Mouse (Mus musculus): Measurements from ENCODE around the gene Fam222a. TPM values are rescaled to one million over a fixed set of nuclear protein-coding genes. Genes with fewer than 3 reads are reported as not detected.
A peak's percentile ranks its signal among the peaks of the same experiment; 100 is the strongest.

The Fam222a gene
- total RNA-seq, 2 experiments from 2014 or later = 1.2 TPM; not detected in 1

- ATAC-seq (replicated peaks; ENCODE audit: low FRiP score, poor library complexity, severe bottlenecking) = no peak
Measured at GRCm38 (mm10) chr5:114603975-114604374, 36.2 kb downstream of the Fam222a start.

DNA sequence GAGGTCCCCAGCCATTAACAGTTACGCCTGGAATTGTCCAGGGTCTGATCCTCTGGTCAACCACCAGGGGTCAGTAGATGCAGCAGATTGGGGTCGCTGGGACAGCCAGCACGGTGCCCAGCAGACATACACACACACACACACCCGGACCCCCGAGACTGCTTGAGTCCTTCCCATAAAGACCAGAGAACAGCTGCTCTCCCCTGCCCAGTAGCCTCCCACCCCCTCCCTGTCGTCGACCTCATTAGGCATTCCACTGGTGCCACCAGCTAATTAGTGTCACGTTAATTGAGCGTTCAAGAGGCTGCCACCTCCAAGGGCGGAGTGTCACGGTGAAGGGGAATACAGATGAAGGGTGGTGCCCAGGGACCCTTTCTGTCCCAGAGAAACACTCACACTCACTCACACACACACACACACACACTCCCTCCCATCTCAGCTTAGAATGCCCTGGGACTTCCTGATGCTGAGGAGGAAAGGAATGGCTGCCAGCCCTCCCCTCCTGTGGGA is 37.0 kb downstream of the Fam222a start:
- ATAC-seq (replicated peaks; ENCODE audit: low FRiP score, poor library complexity, severe bottlenecking) = no peak

- no peak for ATAC-seq (replicated peaks; ENCODE audit: low FRiP score, poor library complexity, severe bottlenecking)
Measured at GRCm38 (mm10) chr5:114605981-114606380, 38.2 kb downstream of the Fam222a start.

GRCm38 (mm10) chr5:114607651-114608050 is 39.8 kb downstream of the Fam222a start:
- no peak for ATAC-seq (replicated peaks; ENCODE audit: low FRiP score, poor library complexity, severe bottlenecking)

DNA sequence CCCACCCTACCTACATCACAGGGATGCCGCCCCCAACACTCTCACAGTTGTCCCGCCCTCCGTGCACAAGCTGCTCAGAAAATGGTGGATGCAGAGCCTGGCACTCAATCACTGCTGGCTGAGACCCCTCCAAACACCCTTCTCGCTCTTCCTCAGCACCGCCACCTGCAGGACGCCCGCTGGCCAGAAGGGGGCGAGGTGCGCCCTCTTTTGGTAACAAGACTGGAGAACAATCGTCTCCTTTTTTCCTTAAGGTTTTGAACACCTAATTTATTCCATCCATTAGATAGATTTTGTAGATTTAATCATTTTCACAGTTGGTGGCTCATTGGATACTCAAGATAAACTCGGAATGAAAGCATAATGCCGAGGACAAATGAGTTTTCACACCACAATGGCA is 40.7 kb downstream of the Fam222a start:
- ATAC-seq (replicated peaks; ENCODE audit: low FRiP score, poor library complexity, severe bottlenecking) = 0 out of 2 replicates have a peak, but pooled peaks have one; percentile 40

GRCm38 (mm10) chr5:114611256-114611655 is 43.4 kb downstream of the Fam222a start:
- ATAC-seq (replicated peaks; ENCODE audit: low FRiP score, poor library complexity, severe bottlenecking) = no peak

GRCm38 (mm10) chr5:114611968-114612608 is 44.3 kb downstream of the Fam222a start:
- no peak for ATAC-seq (replicated peaks; ENCODE audit: low FRiP score, poor library complexity, severe bottlenecking)

DNA sequence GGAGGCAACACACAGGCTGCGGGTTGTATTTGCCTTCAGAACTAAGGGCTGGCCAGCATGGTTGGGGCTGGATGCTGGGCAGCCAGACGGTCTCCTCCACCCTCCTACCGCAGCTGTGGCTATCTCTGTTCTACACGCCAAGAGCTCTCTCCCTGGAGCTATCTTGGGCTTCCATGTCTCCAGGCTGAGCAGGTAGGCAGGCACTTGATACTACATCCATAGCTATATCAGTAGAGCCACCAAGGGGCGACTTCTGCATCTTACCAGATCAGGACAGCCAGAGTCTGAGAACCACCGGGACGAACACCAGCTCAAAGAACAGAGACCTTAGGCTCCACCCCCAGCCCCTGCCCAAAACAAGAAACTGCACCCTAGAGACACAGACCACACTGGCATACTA is 47.0 kb downstream of the Fam222a start:
- ATAC-seq (replicated peaks; ENCODE audit: low FRiP score, poor library complexity, severe bottlenecking) = no peak

- ATAC-seq (replicated peaks; ENCODE audit: low FRiP score, poor library complexity, severe bottlenecking) = no peak
Measured at GRCm38 (mm10) chr5:114616336-114617061, 48.7 kb downstream of the Fam222a start.

DNA sequence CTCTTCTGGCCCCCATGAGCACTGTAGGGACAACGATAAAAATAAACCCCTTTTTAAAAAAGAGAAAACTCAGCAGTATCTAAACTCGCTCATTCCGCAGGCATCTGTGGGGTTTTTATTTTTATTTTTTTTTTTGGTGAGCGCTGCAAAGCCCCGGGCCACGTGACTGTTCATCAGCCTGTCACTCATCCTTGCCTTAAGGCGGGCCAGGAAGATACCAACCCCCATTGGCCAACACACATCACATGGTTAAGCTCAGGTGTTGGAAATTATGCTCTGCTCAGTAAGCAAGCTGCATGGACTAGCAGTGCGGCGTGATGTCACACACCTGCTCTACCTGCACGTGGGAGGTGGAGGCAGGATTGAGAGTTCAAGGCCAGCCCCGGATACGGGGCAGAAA is 50.0 kb downstream of the Fam222a start:
- no peak for ATAC-seq (replicated peaks; ENCODE audit: low FRiP score, poor library complexity, severe bottlenecking)

DNA sequence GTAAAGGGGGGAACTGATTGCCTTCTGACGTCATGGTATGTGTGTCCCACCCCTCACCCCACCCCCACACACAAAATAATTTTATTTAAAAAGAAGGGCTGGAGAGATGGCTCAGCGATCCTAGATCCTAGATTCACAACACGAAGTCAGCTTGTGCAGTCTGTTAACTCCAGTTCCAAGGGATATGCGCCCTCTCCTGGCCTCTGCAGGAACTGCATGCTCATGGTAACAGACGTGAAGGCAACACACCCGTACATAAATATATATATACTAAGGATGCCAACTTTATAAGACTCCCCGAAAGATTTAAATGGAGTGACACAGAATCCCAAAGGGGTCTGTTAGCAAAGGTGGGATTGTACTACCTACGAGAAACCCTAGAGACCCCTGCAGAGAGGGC is 51.0 kb downstream of the Fam222a start:
- no peak; the same call in 1 of the 2 replicates for ATAC-seq (replicated peaks; ENCODE audit: low FRiP score, poor library complexity, severe bottlenecking)

DNA sequence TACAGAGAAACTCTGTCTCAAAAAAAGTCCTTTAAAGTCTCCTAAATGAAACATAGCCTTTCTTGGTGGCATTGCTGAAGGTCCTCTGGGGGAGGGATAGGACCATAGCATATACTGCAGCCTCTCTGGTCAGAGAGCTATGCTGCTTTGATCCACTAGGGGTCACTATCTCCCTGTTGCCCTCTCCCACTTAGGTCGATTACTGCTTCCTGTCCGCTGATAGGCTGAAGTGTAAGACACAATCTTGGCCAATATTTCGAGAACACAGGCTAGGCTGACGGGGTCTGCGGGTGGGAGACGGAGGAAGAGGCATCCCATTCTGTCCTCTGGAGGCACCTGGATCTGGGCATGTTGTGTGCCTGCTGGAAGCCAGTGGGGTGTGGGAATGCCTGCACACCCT is 52.5 kb downstream of the Fam222a start:
- 0 out of 2 replicates have a peak, but pooled peaks have one; percentile 46 for ATAC-seq (replicated peaks; ENCODE audit: low FRiP score, poor library complexity, severe bottlenecking)

- ATAC-seq (replicated peaks; ENCODE audit: low FRiP score, poor library complexity, severe bottlenecking) = no peak
Measured at GRCm38 (mm10) chr5:114625590-114625989, 57.8 kb downstream of the Fam222a start.

DNA sequence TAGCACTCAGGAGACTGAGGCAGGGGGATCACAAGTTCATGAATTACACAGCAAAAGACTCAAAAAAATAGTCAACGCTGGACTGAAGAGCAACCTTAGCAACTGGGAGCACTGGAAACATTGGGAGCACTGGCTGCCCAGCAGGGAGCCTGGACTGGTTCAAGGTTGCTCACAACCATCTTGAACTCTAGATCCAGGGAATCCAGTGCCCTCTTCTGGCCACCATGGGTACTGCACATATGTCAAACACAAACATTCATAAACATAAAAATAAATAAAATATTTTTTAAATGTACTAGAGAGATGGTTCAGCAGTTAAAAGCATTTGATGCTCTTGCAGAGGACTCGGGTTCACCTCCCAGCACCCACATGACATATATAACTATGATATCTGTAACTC is 63.5 kb downstream of the Fam222a start:
- 0 out of 2 replicates have a peak, but pooled peaks have one; percentile 35 for ATAC-seq (replicated peaks; ENCODE audit: low FRiP score, poor library complexity, severe bottlenecking)

- no peak for ATAC-seq (replicated peaks; ENCODE audit: low FRiP score, poor library complexity, severe bottlenecking)
Measured at GRCm38 (mm10) chr5:114636091-114636490, 68.3 kb downstream of the Fam222a start.

GRCm38 (mm10) chr5:114638769-114639644 is 71.2 kb downstream of the Fam222a start:
- peak; percentile 81 for ATAC-seq (replicated peaks; ENCODE audit: low FRiP score, poor library complexity, severe bottlenecking)

- ATAC-seq (replicated peaks; ENCODE audit: low FRiP score, poor library complexity, severe bottlenecking) = peak; percentile 23
Measured at GRCm38 (mm10) chr5:114639645-114639957, 71.8 kb downstream of the Fam222a start.

- no peak for ATAC-seq (replicated peaks; ENCODE audit: low FRiP score, poor library complexity, severe bottlenecking)
Measured at GRCm38 (mm10) chr5:114640809-114641208, 73.0 kb downstream of the Fam222a start.

DNA sequence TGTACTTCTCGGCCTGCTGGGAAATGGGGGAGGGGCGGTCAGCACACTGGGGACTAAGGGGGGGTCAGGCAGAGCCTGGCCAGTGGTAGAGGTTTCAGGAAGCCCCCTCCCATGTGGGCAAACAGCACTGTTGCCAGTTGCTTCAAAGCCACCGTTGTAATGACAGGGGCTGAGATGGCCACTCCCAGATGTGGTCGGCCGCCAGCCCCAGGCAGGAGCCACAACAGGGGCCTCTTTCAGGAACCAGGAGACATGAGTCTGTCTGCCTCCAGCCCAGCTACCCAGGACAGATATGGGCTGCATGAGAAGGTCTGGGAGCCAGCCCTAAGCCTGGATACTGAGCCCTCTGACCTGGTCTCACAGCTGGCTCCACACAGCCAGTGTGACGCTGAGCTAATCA is 77.1 kb downstream of the Fam222a start:
- ATAC-seq (replicated peaks; ENCODE audit: low FRiP score, poor library complexity, severe bottlenecking) = no peak

DNA sequence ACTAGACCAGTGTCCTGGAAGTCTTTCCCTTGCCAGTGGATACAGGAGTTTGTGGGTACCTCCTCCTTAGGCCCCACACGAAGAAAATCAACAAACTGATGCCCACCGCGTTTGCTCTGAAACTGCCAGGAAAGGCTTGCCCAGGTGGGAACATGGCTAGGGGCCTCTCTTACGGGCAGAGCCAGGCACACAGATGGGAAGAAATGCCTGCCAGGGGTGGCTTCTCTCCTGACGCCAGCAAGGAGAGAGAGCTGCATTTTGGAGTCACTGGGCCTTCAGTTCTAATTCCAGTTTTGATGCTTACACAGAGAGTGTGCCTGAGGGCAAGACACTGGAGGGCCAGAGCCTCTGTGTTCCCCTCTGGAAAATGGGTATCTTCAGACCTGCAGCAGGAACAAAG is 78.1 kb downstream of the Fam222a start:
- no peak for ATAC-seq (replicated peaks; ENCODE audit: low FRiP score, poor library complexity, severe bottlenecking)
